Mouse (Mus musculus) central nervous system, embryonic 11.5 days (tissue): ENCODE results near the gene Gxylt1. TPM values are rescaled to one million over a fixed set of nuclear protein-coding genes. Genes with fewer than 3 reads are reported as not detected.

Experiments used
- polyA plus RNA-seq: library from polyadenylated mRNA; depleted of rRNA; stranded (reverse); fragments of >200 nt; gene quantifications from 2 replicates; pipeline ENCODE4 v1.2.3, GENCODE M21; 2012; rRNA removed

Gene Gxylt1
- polyA plus RNA-seq: 20.2 and 23.1 TPM in 2 replicates

GRCm38 (mm10) chr15:93274679-93275583 lies at the start of gene Gxylt1:
Gene Gxylt1 (minus strand): TSS chr15:93275179.

Other genes with a start within 250 kb of the Gxylt1 start
- gene Yaf2, start 61.8 kb upstream of the Gxylt1 start, polyA plus RNA-seq: 38.8 and 62.1 TPM in 2 replicates
- 147 and 474 TPM in 2 replicates for gene Zcrb1, start 123.2 kb upstream of the Gxylt1 start, polyA plus RNA-seq
- gene Pphln1, start 123.2 kb upstream of the Gxylt1 start, polyA plus RNA-seq: 50.5 and 55.4 TPM in 2 replicates